Mouse (Mus musculus) B cell, adult 2 months (primary cell): ENCODE measurements around the gene Kbtbd4.

ENCODE experiments used
- DNase-seq, 2 experiments: peaks; one replicate each; pipeline ENCODE4 v3.0.0; 2022

Gene Kbtbd4

DNA sequence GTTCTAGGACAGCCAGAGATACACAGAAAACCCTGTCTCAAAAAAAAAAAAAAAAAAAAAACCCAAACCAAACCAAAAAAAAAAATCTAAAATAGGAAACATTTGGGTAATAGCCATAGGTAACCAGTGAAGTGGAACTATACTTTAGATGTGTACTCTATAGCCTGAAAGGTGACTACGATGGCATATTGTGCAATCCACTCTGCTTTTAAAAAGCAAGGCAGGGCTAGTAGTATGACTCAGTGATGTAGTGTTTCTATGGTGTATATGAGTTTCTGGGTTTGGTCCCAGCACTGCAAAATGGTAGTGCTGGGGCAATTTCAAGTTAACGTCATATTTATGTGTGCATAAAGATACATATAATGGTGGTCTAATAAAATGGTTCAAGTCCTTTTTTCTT is 2.2 kb downstream of the Kbtbd4 start:
- no peak for DNase-seq

DNA sequence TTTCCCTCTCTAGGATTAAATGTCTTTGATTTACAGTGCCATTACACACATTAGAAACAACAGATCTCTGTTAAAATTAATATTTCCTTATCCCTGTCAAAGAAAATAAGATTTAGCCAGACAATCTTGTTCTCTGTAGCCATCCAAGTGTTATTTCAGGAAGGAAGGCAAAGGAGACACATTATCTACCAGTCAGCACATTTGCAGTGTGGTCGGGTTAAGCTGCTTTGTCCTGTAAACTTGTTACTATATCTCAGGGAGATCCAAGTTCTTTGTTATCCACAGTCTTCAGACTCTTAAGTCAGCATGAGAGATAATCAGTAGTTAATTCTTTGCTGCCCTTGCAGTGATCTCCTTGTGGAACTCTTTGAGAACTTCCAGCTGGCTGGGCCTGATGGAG is 6.3 kb downstream of the Kbtbd4 start:
- no peak for DNase-seq

DNA sequence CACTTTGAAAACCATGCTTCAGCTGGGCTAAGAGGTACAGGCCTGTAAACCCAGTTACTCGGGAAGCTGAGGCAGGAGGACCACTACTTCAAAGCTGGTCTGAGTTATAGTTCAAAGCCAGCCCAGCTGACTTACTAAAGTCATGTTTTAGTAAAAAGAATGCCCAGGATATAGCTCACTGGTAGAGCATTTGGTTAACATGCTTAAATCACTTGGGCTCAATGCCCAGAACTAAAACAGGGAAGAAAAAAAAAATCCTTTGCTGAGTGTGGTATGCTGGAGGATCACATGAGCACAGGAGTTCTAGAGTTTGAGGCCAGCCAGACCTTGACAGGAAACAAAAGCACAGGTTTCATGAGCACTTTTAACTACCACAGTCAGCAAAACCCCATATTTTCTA is 7.1 kb downstream of the Kbtbd4 start:
- DNase-seq, result no peak

DNA sequence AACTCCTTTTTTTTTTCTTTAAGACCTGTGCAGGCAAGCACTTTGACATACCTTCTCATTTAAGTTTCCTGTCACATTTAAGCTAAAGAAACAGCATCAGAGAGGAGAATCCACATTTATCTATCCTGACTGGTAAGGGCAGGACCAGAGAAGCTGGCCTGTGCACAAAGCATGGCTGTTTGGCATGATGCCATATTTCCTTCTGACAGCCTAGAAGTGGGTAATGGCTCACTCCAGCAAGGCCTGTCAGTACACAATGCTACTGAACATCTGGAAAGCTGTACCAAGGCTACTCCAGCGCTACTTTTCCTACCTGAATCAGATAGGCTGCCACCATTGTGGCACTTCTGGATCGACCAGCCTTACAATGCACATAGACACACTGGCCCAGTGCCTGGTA is 9.1 kb downstream of the Kbtbd4 start:
- no peak for DNase-seq

DNA sequence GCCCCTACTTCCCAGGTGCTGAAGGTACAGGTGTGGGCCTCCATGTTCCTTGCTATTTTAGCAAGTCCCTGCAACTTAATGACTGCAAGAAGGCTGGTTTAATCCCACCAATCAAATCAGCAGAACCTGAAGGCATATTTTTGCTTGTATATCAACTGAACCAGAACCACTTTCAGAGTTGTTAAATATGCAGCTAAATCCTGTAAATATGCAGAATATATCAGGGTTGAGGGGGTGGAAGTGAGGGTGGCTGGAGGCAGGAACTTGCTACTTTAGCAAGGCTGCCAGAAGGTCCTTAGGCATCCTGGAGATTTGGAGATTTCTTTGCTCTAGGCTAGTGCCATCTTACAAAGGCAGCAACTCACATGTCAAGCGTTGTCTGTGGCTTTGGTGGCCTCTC is 11.0 kb downstream of the Kbtbd4 start:
- no peak for DNase-seq

DNA sequence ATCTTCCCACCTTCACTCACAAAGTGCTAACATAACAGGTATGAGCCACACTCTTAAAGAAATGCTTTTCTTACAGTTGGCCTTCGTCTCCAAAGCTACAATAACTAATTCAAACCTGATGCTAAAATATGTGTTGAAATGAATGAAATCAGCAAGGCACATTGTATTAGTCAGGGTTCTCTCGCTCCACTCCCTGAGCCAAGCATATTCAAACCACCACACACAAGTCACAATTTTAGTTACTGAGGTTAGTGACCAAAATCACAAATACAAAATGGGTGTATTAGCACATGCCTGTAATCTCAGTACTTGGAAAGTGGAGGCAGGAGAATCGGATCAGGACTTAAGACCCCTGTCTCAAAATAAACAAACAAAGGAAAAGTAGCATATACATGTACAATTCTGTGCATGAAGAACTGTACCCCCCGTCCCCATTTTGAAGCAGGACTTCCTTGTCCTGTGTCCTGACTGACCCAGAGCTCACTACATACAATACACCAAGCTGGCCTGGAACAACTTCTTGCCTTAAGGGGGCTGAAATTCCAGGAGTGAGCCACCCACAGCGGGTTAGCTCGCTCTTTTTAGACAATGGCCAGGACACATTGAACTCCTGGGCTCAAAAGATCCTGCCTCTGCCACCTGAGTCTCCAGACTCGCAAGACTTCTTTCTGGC is 12.2 kb downstream of the Kbtbd4 start:
- no peak for DNase-seq

DNA sequence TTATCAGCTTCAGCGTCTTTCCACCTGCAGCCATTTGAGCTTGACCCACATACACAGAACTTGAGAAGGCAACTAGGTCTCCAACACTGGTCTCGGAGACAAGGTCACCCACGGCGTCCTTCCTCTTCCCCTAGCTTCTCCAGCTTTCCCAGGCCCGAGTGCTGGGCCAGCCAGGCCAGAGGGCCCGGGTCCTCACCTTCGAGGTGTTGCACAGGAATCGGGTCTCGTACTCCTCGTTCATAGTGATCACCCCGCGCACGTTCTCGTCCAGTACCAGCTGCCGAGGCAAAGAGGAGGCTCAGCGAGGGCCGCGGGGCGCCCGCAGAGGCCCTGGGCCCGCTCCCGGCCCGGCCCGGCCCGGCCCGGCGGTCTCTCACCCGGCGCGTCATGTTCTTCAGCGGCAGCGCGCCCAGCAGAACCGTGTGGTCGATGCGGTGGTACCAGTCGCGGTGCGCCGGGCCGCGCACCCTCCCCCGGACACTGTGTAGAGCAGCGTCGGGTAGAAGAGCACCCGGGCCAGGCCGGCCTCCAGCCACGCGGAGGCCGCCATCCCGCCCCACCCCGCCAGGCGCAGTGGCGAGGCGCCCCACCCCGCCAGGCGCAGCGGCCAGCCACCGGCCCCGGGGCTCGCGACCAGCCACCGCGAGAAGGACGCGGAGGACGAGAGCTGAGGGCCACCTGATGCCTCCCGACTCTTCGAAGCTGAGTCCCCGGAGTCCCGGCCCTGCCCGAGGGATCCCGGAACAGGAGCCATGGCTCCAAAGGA is 12.9 kb downstream of the Kbtbd4 start:
- DNase-seq, result peak; percentile 67 to 74

DNA sequence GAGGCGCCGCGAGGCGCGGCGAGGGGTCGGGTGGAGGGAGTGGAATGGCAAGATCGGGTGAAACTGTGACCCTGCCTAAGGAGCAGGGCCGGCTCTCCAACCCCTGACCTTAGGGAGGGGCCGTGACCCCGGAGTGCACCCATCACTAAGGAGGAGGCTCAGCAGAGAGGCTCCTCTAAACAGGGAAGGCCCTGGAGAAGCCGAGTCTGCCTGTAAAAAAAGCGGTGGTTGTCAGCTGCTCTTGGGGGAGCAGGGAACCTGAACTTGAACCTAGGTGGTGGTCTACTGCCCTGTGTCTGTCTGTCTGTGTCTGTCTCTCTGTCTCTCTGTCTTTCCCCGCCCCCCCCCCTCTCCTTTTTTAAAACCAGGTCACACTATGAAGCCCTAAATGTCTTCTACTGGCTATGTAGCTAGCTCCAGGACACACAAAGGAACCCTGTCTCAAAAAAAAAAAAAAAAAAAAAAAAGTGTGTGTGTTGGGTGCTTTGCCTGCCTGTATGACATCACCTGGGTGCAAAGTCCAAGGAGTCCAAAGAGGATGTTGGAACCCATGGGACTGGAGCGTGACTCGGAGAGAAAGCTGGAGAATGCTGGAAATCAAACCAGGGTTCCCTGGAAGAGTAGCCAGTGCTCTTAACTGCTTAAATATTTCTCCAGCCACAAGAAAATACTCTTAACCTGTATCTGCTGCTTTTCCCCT is 13.6 kb downstream of the Kbtbd4 start:
- no peak for DNase-seq

DNA sequence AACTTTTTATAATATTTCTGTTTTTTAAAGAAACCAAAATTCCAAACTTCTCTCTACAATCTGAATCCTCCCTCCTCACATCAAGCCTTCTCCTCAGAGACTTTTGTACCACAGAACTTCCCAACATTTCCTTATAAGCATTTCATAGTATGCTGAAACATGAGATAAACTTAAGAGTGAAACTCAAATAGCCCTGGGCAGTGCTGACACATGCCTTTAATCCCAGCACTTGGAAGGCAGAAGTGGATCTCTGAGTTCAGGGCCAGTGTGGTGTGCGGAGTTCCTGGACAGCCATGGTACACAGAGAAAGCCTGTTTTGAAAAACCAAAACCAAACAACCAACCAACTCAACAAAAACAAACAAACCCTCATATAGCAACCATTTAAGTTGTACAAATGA is 16.6 kb downstream of the Kbtbd4 start:
- DNase-seq, result no peak

DNA sequence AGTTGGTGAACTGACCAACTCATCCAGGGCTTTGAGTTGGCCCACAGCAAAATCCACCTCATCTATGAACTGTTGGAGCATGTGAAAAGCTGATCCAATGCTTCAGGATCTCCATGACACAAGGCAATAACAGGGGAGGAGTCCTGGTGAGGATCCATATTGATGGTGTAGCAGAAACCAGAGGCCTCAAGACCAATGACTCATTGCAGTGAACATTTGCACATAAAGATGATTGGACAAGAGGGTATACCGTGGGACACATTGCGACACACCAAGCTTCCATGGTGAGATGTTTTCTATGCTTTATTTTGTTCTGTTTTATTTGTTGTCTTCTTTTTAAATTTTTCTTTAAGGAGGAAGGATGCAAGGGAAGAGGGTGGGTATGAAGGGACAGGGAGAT is 18.1 kb downstream of the Kbtbd4 start:
- DNase-seq, result no peak

DNA sequence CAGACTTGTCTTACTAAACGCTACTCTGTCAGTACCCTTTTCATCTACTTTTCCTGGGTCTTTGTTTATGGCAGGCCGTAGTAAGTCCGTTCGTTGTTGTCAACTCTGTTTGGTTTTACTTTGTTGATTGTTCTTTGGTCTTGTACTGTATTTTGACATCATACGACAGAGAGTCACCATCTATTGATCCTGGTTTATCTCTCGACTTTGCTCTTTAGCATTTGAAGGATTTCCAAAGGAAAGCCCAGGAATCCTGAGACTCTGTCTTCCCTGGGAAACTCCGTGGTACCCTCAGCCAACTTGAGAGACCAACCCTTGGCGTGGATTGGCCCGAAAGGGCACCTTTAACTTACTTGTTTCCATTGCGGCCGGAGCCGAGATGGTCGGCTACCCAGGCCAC is 24.0 kb downstream of the Kbtbd4 start:
- DNase-seq, result no peak

DNA sequence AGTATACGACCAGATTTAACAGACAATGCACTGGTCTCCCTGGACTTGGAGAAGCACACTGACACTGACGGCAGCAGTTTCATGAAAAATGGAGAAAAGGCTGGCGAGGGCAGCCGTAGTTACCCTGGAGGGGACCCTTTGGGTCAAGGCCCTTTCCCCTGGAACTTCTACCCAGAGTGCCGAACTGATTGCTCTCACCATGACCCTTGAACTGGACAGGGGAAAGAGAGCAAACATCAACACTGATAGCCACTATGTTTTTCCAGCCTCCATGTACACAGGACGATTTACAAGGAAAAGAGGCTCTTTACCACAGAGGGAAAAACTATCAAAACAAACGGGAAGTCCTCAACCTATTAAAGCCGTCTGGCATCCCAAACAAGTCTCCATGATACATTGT is 27.3 kb downstream of the Kbtbd4 start:
- DNase-seq, result no peak

DNA sequence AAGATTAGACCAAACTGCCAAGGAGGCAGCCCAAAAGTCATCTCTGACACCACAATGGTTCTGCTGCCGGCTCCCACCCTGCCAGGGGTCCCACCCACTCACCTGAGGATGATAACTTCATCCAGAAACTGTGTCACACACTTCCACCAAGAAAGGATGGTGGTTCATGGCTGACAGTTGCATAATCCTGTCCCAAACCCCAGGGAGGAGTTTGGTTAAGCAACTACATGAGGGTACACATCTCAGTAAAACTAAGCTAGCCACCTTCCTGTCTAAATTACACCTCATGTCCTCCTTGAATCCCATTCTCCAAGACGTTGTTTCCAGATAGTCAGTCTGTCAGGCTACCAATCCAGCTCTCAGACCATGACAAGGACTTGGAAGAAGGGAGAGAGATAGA is 27.7 kb downstream of the Kbtbd4 start:
- no peak for DNase-seq

DNA sequence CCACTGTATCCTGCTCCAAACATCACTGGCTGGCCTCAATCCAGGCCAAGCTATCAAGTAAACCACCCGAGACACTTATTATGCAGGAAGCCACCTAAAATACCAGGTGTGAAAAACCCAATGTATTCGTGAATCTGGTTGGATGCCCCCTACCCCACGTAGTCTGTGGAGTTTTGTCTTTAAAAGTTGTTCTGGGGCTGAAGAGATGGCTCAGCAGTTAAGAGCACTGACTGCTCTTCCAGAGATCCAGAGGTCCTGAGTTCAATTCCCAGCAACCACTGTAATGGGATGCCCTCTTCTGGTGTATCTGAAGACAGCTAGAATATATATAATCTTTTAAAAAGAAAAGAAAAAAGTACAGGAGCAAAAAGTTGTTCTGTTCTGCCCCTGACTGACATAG is 33.8 kb downstream of the Kbtbd4 start:
- DNase-seq, result no peak

DNA sequence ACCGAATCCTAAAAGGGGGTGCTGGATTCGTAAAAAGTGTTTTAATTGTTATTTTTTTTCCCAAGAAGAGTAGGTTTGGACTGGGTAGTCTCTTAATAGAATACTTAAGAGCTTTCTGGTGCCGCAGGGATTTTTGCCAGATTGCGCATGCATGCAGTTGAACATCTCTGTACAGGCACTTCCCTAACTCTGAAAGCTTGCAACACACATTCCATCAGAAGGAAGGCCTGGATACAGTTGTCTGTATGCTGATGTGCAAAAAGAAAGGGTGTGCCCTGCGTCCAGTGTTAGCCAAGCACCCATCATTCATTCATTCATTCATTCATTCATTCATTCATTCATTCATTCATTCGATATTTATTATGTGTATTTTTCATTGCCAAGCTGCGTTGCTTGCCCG is 35.2 kb downstream of the Kbtbd4 start:
- no peak for DNase-seq

DNA sequence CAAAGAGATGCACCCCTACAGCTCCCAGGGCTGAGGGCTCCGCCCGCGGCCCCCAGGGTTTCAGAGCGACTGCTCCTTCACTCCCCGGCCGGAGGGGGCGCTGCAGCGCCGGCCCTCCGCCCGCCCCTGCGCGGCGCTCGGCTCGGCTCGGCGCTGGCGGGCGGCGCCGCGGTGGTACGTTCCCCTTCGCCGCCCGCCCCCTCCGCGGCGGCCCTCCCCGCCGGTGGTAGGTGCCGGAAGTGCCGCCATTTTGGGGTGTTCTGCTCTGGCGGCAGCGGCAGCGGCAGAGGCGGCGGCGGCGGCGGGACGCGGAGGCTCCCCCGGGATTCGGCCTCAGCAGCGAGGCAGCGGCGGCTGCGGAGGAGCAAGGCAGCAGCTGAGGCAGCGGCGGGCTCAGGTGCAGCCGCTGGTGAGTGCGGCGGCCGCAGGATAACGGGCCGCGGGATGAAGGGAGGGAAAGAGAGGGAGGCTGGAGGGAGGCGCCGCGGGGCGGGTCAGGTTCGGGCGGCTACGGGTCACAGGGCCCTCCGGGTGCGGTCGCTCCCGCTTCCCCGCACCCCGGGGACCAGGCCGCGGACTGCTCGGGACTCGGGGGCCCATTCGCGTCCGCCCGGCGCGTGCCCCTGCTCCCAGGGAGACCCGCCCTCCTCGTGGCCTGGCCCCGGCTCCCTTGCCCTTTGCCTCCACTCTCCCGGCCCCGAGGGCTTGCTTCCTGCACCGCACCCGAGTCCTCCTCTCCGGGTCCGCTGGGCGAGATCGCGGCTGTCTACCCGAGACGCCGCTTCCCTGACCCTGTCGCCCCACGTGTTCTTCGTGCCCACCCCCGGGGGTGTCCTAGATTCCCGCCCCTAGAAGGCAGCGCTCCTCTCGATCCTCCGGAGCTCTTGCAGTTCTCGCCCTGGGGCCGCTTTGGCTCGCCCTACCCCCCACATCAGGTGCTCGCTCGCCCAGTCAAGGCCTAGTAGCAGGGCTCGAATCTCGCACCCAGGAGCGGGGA is 36.0 kb downstream of the Kbtbd4 start, which contains the start of gene Celf1:
TSS of gene Celf1 (plus strand) at position 150 of the 997 bp plus-strand sequence.
- DNase-seq, result peak; percentile 86 to 88

DNA sequence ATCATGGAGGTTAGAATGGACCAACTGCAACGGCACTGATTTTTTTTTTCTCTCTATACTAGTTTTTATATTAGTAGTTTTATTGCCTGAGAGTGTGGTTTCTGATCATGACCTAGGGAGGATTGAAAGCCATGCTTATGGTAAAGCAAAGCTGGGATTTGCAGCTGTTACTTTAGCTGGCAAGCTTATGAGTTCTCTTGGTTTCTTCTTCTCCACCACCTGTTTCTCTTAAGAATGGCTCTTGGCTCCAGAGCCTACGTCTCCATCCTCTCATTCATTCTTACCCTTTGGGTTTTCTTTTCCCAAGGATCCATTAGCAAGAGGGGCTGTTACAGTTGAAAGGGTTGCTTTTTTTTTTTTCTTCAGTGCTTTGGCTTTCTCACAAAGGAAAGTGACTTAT is 37.2 kb downstream of the Kbtbd4 start:
- no peak for DNase-seq

DNA sequence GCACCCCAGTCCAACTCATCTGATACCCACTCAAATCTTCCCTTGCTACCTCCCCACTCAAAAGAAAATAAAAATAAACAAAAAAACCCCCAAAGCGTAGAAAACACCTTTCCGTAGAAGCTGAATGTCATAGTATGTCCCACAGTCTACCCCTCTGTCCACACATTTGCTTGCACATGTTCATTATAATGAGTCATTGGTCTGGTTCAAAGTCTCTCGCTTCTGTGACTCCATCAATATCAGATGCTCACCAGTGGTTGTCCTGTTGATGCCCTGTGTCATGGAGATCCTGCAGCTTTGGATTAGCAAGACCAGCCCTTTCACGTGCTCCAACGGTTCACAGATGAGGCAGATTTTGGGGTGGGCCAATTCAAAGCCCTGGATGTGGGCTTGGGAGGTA is 45.6 kb downstream of the Kbtbd4 start:
- DNase-seq, result no peak

DNA sequence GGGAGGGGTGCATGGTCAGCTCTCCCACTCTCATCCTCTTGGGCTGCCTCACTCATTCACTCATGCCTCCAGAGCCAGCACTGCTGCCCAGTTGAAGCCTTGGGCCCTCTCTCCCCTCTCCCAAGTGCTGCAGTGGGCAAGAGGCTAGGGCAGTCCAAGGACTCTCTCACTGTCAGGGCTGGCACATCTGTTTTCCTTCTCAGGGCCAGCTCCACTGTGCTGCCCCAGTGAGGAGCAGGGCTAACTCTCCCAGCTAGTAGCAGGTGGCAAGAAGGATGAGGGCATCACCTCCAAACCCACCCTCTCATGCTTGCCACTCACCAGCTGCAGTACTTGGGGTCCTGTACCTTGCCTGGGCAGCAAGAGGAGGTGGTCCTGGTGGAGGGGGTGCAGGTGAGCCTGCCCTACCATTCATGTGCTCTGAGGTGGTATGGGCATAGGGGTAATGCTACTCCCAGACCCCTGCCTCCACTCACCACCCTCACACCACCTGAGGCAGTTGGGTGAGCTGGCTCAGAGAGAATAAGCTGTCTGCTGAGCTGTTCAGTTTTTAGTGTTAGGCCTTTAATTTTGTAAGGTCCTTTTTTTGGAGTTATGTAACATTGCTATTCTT is 46.1 kb downstream of the Kbtbd4 start:
- no peak for DNase-seq

DNA sequence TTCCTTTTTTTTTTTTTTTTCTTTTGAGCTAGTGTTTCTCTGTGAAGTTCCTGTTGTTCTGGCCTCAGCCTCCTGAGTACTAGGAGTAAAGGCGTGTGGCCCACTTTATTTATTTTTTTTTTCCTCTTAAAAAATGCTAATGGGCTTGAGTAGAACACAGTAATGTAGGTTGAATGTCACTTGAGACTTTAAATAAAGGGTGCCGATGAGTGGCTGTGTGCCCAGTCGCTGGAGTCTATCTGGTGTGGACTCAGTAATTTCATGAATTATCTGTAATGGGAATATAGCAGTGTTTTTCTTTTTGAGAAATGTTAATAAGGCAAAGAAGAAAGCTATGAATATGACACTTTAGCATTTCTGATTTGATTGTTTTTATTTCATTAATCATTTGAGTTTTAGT is 48.9 kb downstream of the Kbtbd4 start:
- no peak for DNase-seq

DNA sequence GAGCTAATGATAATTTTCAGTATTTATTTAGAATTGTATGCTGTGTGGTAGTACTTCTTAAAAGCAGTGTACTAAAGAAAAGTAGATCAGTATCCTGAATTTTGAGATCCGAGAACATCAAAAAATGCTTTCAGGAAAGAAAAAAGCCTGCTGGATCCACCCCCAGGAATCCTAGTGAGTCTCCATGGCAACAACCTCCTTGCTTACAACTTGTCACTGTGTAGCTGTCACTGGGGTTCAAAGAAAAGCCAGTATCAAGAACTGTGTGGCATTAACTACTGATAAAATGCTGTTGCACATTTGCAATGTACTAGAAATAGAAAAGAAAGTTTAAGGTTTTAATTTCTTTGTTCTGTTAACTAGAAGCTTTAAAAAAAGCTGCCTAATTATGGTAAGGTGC is 51.5 kb downstream of the Kbtbd4 start:
- no peak for DNase-seq

DNA sequence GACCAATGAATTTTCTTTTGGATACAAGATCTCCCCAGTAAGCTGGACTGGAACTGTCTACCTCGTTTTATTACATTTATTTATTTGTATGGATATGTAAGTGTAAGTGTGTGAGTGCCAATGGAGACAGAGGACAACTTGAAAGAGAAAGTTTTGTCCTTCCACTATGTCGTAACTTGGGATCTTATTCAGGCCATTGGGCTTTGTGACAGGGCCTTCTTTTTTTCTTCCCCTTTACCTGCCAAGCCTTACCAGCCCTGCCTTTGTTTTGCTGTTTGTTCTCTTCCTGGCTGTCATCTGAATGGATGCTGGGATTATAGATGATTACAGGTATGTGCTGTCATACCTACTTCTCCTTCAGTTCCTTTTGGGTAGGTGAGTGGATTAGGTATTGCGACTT is 54.3 kb downstream of the Kbtbd4 start:
- DNase-seq, result no peak
